Mouse (Mus musculus) right cerebral cortex, postnatal 36 days (tissue): ENCODE results near the gene Dhx16.
"Not testable (repeated sequence)": the region's sequence is repeated elsewhere in the genome, so short reads cannot be mapped to it uniquely, and the experiment has no call there.

Experiments used
- DNase-seq, 2 experiments: peaks; one replicate each; pipeline ENCODE4 v3.0.0; 2022; ENCODE audit warnings: low spot score in 2 of 2, mixed read lengths in 1 of 2

Dhx16 gene

DNA sequence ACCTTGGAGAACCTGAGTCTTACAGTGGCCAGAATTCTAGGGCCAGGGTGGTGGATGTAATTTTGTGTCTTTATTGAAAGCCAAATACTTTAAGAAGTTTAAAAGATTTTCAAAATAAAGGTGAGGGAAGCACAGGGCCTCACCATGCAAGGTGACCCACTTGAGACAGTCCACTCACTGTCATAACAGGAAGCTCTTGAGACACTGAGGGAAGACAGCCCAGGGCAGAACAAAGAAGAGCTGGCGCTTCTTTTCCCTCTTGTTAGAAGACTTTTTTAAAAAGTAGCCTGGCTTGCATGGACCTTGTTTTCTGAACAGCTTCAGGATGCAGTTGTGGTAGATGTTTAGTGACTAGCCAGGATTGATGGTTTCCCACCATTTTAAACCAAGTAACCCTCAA, 40.8 kb downstream of the Dhx16 start:
- DNase-seq, result no peak

DNA sequence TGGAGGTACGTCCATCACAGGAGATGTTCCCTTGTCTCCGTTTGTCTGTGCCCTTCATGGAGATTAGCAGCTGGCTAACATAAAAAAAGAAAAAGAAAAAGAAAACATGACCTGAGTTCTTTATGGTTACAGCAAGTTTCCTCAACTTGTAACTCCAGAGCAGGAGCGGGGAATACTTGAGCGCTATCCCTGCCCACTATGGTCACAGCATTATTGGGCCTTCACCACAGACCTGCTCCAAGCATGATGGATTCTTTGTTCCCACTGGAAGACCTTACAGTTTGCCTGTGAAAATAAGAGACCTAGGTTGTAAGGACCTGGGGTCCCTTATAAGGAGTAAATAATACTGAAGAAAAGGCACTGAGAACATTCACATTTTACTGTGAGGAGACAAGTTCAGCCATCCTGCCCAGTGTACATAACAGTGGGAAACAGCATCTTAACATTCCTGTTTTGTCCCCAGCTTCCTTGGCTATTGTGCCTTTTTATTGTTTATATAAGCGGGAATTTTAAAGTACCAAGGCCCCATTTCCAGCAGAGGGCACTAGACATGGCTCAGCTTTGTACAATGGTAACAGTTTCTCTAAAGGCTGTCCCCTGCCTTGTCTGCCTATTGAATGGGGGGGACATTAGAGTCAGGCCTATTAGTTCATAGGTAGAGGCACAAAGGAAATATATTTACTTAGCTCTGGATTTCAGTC, 41.4 kb downstream of the Dhx16 start:
- DNase-seq, result peak in 1 of 2 experiments; percentile 32

DNA sequence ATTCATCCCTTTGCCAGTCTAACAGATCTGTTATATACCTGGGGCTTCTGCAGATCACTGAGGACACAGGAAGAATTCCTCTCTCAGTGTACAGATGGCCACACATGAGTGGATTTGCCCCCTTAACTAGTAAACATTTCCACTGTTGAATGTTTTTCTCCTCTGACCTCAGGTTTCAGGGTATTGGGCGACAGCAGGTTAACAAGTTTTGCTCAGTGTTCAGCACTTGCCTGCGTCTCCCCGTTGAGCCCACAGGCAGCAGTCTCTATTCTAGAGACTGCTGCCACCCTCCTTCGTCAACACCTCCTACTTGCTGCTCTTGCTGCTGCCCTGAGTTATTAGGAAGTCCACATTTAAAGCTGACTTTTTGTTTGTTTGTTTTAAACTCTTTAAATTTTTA, 42.1 kb downstream of the Dhx16 start:
- DNase-seq, result no peak

DNA sequence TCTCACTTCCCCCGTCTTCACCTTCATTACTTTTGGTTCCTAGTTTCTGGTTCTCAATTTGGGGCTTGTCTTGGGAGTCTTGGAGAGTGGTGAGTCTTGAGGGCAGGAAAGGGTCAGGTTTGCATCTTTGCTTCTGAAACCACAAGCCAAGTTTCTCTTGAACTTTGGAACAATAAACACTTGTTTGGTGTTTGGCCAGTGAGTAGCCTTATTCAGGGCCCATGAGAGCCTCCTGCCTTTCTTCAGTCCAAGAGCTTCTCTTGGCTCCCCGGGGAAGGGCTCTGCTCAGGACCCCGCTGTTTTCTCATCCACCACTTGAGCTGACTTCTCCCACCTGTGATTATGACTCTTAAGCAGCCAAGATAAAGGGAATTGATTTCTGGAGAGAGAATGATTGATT, 42.9 kb downstream of the Dhx16 start:
- peak in 1 of 2 experiments; percentile 1 for DNase-seq

DNA sequence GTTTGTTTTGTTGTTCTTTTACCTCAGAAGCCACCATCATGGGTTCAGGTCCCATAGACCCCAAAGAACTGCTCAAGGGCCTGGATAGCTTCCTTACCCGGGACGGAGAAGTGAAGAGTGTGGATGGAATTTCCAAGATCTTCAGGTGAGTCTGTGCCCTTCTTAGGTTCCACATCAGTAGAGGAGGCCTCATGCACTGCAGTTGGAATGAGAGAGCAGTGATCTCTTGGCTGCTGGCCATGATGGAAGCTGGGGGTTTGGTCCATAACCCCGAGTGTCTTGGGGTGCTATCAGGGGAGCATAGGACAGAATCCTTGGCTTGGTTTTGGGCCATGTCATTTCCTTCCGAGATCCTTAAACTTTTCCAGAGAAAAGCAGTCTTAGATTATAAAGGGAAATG, 43.7 kb downstream of the Dhx16 start:
- peak in 1 of 2 experiments; percentile 0 for DNase-seq

DNA sequence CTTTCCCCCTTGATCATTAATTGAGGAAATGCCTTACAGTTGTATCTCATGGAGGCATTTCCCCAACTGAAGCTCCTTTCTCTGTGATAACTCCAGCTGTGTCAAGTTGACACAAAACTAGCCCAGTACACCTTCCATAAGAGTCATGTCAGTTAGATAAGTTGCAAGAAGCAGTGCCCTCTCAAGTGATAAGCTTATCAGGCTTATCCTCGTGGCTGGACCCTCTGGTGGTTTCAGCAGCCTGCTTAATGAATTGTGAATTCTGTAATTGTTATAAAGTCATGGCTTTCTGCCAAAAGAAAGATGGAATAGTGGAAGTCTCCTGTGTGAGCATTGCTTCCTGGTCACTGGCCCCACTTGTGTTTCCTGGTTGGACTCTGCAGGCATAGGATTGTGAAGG, 47.9 kb downstream of the Dhx16 start:
- no peak for DNase-seq

DNA sequence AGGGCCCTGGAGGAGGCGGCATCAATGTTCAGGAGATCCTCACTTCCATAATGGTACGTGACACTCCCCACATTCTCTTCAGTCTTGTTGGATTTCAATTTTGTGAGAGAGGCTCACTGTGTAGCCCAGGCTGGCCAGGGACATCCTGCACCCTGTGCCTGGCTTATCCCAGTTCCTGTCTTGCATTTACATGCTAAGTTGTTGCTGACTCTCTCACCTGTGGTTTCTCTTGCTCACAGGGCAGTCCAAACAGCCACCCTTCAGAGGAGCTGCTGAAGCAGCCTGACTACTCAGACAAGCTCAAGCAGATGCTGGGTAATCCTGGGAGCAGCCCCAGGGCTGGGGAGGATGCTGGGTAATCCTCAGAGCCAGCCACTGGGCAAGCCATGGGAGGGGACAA, 49.9 kb downstream of the Dhx16 start:
- no peak for DNase-seq

DNA sequence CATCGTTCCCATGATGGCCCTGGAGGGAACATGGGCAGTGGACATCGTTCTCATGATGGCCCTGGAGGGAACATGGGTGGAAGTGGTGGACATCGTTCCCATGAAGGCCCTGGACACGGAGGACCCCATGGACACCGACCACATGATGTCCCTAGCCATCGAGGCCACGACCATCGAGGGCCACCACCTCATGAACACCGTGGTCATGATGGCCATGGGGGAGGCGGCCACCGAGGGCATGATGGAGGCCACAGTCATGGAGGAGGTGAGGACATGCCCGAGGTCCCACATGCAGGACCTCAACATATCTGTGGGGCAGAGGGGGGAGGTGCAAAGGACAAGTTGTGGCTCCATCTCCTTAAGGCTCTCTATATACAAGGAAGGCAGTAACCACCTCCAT, 51.0 kb downstream of the Dhx16 start:
- no peak for DNase-seq

DNA sequence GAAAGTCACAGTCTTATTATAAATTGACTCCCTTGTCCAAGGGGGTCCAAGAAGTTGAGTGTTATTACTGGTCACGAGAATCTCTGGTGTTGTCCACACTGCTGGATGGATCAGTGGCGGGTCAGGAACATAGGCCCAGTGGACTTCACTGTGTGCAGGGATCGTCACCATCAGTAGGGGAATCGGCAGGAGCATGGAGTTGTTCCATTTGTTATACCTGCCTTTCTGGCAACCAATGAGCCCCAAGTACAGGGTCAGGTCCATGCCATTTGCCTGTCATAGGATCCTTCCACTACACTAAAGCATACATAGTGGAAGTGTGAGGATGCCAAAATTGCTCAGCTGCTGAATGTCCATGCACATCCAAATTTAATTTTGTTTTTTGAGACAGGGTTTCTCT, 53.0 kb downstream of the Dhx16 start:
- no peak for DNase-seq

DNA sequence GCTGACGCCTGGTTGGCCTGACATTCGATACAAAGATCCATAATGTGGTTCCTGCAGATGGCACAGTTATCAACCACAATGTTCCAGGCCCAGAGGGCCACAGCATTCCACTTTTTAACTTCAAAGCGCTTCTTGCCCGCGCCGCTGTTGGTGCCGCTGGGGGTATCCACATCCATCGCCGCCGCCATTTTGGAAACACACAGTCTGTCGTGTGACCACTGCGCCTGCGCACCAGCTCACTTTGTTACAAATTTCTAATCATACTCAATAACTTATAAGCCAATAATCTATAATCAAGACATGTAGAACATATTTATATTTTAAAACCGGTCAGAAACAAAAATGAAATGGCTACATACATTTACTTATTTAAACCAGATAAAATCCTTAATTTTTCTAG, 56.1 kb downstream of the Dhx16 start:
- DNase-seq, result not testable (repeated sequence)

DNA sequence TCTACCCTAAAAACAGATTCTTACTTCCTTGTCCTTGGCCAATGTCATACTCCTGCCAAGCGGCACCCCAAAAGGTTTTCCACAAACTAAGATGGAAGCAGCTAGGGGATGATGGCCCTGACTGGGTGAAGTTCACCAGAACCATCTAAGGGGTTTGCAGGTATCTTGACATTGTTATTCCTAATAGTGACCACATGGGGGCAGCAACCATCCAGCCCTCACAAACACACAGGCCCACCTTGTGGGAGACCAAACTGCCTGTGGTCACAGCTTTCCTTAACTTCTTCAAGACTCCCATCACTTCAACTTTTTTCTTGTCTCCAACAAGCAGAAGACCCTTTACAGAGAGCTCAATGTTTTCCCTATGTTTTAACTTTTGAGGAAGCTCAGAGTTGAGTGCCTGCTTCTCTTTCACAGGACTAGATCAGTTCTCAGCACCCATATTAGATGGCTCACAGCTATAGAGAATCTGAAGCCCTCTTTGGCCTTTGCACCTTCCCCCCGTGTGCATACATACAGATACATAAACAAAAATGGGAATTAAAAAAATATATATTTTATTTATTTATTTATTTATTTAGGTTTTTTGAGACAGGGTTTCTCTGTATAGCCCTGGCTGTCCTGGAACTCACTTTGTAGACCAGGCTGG, 58.2 kb downstream of the Dhx16 start:
- DNase-seq, result no peak

DNA sequence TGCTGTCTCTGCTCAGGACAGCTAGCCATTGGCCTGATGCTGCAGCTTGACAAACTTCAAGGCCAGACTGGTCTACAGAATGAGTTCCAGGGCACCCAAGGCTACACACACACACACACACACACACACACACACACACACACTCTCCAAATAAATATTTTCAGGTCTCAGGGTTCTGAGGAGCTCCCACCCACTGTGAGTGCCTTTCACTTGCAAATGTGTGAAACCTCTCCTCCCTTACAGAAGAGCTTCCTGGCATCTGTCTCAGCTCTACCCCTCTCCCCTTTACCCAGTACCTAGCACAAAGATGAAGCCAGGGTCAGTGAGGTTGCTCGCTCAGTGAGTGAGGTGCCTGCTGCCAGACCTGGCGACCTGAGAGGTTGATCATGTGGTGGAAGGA, 59.5 kb downstream of the Dhx16 start:
- DNase-seq, result no peak

DNA sequence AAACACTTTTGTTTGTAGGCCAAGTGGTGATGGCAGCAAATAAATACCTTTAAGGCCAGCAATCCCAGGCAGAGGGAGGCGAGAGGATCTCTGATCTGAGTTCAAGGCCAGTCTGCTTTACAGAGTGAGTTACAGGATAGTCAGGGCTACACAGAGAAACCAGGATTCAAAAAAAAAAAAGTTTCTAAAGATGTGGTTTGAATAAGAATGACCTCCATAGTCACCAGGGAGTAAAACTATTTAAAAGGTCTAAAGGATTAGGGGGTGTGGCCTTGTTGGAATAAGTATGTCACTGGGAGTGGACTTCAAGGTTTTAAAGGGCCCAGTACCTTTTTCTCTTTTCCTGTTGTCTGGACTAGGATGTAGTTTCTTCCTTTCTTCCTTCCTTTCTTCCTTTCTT, 60.3 kb downstream of the Dhx16 start:
- DNase-seq, result no peak
